Mouse (Mus musculus) layer of hippocampus, postnatal 14 days (tissue): ENCODE results near the gene Mettl6. TPM values are rescaled to one million over a fixed set of nuclear protein-coding genes. Genes with fewer than 3 reads are reported as not detected.
"Not testable (repeated sequence)": the region's sequence is repeated elsewhere in the genome, so short reads cannot be mapped to it uniquely, and the experiment has no call there.

Experiments used
- DNase-seq, 2 experiments: peaks; one replicate each; pipeline ENCODE4 v3.0.0; 2021 to 2022; ENCODE audit warnings: low spot score in 2 of 2, mixed read lengths in 1 of 2
- total RNA-seq, 2 experiments: library from RNA; stranded (reverse); gene quantifications; 2 replicates each; pipeline ENCODE4 v1.2.3; 2021

Mettl6 gene
- total RNA-seq, 2 experiments from 2014 or later: 27.6 to 28.5 TPM

DNA sequence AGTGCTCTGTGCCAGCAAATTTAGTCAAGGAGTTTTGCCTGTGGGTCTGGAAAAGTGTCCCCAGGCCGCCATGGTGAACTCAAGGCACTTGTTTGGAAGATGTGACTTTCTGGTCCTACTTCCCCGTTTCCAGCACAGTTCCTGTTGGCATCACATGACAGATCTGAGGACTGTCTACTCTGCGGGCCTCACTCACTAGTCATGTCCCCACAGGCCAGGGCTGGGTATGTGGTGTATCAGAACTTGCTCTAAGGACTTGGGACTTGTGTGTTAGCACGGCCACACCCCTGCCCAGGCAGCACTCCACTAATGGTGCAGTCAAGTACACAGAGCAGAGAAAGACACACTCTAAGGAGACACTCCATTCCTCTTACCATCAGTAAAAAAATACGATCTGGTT is 12.4 kb downstream of the Mettl6 start:
- no peak for DNase-seq

DNA sequence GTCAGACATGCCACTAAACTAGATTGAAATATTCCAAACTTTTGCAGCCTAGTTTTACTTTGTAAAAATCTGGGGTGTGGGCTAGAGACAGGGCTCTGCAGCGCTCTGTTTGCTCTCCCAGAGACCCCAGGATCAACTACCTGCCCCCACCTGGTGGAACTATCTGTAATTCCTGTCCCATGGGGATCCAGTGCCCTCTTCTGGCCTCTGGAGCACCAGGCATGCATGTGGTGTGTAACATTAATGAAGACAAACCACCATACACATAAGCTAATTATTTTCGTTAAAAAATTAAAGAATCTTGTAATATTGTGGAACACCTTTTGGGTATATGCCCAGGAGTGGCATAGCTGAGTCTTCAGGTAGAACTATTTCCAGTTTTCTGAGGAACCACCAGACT is 21.5 kb downstream of the Mettl6 start:
- no peak for DNase-seq

DNA sequence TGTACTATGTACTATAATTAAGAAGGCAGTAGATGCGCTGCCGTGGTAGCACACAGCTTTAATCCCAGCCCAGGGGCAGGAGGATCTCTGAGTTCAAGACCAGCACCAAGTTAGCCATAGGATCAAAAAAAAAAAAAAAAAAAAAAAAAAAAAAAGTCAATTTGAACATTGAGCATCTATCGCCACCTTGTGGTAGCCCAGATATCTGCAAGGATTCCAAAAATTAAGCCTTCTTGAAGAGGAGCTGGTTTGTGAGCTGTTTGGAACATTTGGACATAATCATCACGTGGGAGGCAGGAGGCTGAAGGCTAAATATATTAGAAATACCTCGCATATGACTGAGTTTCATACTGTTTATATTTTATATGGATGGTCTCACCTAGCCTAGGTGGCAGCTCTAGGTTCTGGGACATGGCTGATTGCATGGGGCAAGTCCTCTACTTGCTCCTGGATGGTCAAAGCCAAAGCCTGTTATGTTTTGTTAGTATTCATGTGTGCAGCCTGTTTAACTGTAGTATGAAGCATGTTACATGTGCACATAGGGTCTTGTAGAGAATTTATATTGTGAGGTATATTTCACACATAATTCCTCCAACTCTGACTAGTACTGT is 22.3 kb downstream of the Mettl6 start:
- peak; percentile 61 to 78 for DNase-seq

GRCm38 (mm10) chr14:31469711-31470110 is 25.1 kb downstream of the Mettl6 start:
- DNase-seq: no peak

DNA sequence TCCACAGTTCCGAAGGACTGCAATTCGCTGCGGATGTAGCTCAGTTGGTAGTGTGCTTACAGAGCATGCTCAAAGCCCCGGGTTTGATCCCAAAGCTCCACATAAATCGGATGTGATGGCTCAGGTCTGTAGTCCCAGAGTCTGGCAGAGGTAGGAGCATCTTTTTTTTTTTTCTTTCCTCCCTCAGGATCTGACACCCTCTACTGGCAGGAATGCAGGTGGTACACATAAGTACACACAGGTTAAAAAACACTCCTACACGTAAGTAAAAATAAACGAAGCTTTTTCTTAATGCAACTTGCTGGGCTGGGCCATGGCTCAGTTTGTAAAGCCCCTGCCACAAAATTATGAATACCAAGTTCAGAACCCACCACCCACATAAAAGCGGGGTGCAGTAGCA is 30.7 kb downstream of the Mettl6 start:
- no peak for DNase-seq

GRCm38 (mm10) chr14:31462886-31463285 is 32.0 kb downstream of the Mettl6 start:
- DNase-seq: no peak

DNA sequence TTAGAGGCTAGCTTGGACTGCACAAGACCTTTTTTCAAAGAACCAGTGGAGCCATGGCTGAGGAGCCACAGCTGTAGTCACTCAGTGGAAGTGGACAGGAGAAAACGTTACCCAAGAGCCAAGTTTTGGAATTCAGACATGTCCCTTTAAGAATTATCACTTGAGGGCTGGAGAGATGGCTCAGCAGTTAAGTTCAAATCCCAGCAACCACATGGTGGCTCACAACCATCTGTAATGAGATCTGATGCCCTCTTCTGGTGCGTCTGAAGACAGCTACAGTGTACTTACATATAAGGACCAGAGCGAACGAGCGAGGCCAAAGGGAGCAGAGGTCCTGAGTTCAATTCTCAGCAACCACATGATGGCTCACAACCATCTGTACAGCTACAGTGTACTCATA is 32.6 kb downstream of the Mettl6 start:
- DNase-seq: not testable (repeated sequence)

- DNase-seq: no peak
Observed at GRCm38 (mm10) chr14:31458006-31458405, 36.8 kb downstream of the Mettl6 start.

GRCm38 (mm10) chr14:31456064-31456721 is 38.6 kb downstream of the Mettl6 start:
- DNase-seq: peak in 1 of 2 experiments; percentile 57

DNA sequence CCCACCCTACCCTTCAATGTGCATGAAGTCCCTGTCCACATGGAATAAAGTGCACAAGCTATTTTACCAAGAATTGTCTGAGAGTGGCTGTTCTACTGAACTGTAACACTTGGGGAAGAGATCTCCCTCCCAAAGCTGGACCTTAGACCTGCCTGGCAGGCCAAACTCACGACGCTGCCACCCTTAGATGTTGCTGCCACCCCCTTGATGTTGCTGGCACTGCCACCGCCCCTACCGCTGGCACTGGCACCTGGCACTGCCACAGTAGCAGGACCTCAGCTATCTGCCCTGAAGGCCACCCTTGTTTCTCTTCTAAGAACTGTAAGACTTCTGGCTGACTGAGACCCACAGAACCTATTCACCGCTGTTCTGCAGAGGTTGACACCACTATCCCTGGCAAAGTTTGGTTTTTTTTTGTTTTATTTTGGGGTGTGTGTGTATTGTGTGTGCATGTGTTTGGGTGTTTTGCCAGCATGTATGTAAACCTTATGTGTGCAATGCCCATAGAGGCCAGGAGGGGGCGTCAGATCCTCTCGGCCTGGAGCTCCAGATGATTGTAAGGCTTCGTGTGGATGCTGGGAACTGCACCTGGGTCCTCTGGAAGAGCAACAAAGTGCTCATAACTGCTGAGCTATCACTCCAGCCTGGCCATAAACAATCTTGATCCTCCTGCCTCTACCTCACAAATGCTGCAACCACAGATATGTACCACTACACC is 39.8 kb downstream of the Mettl6 start:
- no peak for DNase-seq

GRCm38 (mm10) chr14:31453946-31454345 is 40.9 kb downstream of the Mettl6 start:
- DNase-seq: not testable (repeated sequence)

DNA sequence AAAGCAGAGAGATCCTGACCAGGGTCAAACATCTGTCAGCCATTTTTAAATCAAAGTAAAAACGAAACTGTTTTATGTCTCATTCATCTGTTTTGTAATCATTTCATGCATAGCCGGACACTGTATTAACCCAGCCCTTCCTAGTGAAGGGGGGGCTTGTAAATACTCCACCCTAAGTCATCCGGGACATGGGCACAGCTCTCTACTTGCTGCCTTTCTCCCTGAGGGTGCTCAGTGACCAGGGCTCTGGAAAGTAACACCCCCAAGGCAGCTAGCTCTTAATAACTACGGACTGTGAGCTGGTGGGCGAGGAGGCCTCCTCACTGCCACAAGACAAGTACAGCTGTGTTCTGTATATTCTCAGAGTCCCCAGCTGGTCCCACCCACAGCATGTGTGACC is 45.8 kb downstream of the Mettl6 start:
- DNase-seq: no peak

GRCm38 (mm10) chr14:31443616-31444015 is 51.2 kb downstream of the Mettl6 start:
- no peak for DNase-seq

- no peak for DNase-seq
Observed at GRCm38 (mm10) chr14:31440725-31441124, 54.1 kb downstream of the Mettl6 start.

DNA sequence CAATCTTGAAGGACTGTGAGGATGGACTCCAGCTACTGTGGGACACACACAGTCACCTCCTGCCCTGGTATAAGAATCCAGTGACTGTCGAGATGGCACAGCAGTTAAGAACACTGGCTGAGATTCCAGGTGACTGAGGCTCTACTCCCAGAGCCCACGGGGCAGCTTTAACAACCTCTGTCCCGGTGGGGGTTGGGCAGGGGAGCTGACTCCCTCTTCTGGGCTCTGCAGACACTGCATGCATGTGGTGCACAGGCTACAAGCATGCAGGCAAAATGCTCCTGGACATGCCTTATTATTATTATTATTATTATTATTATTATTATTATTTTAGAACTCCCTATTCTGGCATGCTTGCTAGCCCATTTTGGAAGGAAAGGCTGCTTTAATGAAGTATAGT is 54.6 kb downstream of the Mettl6 start:
- DNase-seq: no peak

GRCm38 (mm10) chr14:31439279-31439678 is 55.6 kb downstream of the Mettl6 start:
- no peak for DNase-seq

DNA sequence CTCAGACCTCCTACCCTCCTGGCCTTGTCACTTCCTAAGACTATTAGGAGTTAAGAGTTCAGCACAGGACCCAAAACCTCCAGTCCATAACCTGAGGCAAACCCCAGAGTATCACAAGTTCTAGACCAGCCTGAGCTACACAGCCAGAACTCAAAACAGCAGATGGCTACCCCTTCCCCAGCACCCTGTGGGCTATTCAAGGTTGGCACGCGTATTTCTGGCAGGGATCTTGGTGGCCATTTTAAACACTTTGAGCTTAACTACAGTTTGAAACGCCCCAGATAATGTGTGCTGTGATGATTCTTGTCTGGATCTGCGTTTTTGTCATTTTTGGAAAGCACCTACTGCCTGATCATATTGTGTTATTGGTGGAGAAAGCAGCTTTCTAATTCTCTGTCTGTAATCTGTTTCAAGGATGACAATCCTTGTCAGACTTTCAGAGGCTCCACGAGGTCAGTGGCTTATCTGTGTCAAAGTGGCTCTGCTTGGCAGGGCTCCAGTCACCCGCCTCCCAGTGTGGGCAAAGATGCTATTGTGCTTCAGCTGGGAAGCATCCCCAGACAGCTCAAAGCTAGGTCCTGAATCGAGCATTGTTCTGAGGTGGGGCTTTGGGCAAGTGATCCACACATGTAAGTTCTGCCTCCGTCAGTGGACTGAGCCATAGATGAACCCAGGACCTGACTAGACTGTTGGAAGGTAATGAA is 56.9 kb downstream of the Mettl6 start:
- no peak for DNase-seq

DNA sequence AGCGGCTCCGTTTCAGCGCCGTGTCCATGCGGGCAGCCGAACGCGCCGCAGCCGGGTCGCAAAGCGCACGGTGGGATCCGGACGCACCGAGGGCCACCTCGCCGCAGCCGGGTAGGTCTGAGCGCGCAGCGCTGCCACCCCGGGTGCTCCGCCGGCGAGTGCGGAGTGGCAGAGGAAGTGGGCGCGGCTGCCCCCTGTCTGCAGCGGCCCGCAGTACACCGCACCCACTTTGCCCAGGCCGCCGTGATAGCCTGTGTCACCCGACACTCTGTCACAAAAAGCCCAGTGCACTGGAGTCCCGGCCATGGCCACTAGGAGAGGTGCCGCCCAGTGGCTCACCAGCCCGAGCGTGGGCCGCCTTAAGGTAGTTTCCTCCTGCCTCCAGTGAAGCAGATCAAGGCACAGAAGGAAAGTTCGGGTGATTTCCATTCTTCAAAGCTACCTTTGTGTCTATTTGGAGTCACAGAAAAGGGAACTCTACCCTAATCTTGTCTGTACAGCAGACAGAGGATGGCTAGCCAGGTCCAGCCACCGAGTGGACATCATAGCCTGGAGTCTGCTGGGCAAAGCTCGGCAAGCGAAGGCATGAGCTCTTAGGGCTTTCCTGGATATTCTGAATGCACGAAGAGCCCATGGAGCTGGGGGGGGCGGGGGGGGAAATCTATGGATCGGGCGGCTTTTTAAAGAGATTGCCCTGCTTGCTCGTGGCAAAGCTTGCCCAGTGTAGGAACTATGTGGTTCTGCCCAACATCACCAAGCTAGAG is 58.7 kb downstream of the Mettl6 start, which contains the start of gene Sh3bp5:
Gene Sh3bp5 (minus strand): TSS at position 149 of the 764 bp plus-strand sequence.
- peak; percentile 92 to 96 for DNase-seq

DNA sequence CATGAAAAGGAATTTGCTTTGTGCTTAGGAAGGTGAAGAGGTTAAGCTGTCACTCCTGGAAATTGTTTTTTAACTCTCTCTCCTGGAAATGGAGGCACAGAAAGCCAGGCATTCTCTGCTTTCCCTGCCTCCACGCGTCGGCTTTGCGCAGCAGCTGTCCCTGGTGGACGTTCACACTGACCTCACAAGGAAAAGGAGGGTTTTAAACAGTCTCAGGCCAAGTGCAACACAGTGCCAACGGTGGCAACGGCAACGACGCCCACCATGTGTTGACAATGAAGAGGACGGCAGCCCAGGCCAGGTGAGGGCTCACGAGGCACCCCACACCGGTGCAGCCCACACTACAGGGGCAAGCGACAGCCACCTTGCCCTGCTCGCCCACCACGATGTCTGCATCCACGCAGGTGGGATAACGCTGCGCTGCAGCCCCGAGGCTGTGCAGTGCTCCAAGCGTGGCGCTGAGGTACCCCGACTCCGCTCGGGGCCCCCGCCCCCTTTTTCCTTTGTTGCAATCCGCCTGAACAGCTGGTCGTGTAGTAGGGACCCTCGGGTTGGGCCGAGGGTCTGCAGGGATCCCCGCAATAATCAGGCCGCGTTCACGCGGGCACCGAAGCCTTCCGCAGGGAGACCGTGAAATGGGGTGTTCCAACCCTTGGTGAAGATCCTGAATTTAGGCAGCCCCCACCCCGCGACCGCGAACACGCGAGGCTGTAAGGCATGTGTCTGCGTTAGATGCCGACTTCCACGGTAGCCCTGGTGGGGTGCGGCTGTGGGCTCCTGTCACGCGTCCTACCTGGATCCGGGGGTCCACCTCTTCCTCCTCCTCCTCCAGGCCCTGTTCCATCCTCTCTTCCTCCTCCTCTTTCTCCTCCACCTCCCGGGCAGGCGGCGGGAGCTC is 59.6 kb downstream of the Mettl6 start:
- DNase-seq: no peak

DNA sequence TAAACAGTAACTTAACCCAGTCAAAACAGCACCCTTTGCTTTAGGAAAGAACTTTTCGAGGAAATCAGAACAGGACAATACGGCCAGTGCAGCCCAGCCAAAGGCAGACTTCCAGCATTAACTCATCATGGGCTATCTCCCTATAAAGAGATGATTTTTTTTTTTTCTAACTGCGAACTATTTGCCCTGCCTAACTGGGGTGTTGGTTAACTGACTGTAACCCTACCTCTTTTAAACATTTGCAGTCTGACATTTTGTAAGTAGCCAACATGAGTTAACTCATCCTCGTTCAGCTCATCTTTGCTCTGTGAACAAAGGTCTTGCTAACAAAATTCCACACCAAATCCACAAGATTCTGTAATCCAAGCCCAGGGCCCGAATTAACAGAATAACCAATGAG is 60.4 kb downstream of the Mettl6 start:
- no peak for DNase-seq
